Mouse (Mus musculus) brain, embryonic 14.5 days (tissue): ENCODE results near the gene Tut1.

Source experiments
- CTCF ChIP-seq: fragments of 200-500 bp; IDR thresholded peaks from 2 replicates; pipeline ENCODE4 v1.5.1; 2012; ENCODE audit warnings: inconsistent platforms, mild to moderate bottlenecking, moderate library complexity, borderline replicate concordance; ENCODE audit not compliant: insufficient read depth, insufficient read length; ENCODE audit errors: extremely low read depth
- POLR2A ChIP-seq: fragments of 200-500 bp; IDR thresholded peaks from 2 replicates; pipeline ENCODE4 v1.6.1; 2012; ENCODE audit warnings: mild to moderate bottlenecking, inconsistent platforms, borderline replicate concordance; ENCODE audit not compliant: poor library complexity, insufficient read depth, insufficient read length, severe bottlenecking; ENCODE audit errors: extremely low read depth

- no peak for TF ChIP-seq CTCF
- no peak for TF ChIP-seq POLR2A
Observed at GRCm38 (mm10) chr19:8965075-8965474, 11.4 kb downstream of the Tut1 start.
